Mouse (Mus musculus) left cerebral cortex, adult 6 months (tissue): ENCODE data around the gene Klrb1b. TPM values are rescaled to one million over a fixed set of nuclear protein-coding genes. Genes with fewer than 3 reads are reported as not detected.

Experiments
- long read RNA-seq, 2 experiments: library from polyadenylated mRNA; unstranded; transcript quantifications; one replicate each; pipeline ENCODE4 v2.0.0; 2019 to 2020
- polyA plus RNA-seq: library from polyadenylated mRNA; unstranded; fragments of <200 nt; fragmentation: Nextera tagmentation; gene quantifications from 2 replicates; pipeline ENCODE4 v1.2.3, GENCODE M21; 2021

The Klrb1b gene
- not detected in 2 replicates for polyA plus RNA-seq
- long read RNA-seq, experiment 1, partial matches to known transcripts = 1 of 1 reads
- long read RNA-seq, experiment 1, other reads (novel, unspliced or antisense) = 0 of 1 reads
- long read RNA-seq, experiment 2 = 0 reads

DNA sequence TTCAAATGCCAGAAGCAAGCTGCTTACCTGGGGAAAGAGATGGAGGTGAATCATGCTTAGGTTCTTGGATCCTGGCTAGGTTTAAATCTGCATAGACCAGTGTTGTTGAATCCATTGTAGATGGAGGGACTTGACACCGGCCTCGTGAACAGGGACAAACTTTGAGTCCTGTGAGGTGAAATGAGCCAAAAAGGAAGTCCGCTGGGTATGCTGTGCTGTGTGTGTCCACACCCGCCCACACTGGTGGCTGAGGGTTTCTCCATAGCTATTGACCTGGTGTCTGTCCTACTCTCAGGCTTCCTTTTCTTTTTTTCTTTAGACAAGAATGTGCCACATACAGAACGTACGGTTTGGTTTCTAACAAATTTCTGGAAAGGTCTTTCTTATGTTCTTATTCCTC, at the start of gene Klrb1b, which contains the start of gene Gm44511:
TSS of gene Klrb1b (minus strand) at position 200 of the 400 bp plus-strand sequence.
TSS of gene Gm44511 (minus strand) at position 184 of the 400 bp plus-strand sequence.

DNA sequence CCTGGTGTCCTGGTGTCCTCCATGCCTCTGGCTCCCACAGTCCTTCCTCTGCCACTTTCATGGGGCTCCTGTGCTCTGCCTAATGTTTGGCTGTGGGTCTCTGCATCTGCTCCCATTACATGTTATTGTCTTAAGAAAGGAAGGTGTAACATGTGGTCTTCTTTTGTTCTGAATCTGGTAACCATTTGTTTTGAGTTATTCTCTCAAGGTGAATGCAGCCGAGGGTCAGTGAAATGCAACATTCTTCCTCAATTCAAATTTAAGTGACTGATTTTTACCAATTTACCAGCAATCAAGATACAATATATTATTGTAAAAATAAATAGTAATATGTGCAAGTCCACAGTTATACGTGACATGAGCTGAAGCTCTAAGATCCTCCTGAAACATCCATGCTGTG, 37.0 kb downstream of the Klrb1b start, which contains the start of gene Klrb1c:
TSS of gene Klrb1c (minus strand) at position 101 of the 400 bp plus-strand sequence.

Other genes starting within 250 kb of the Klrb1b start
- 44.4 and 48.9 TPM in 2 replicates for gene A2ml1, start 244.7 kb downstream of the Klrb1b start, polyA plus RNA-seq
- gene Klrb1a, start 202.8 kb downstream of the Klrb1b start, polyA plus RNA-seq = not detected in 2 replicates
- not detected in 2 replicates for gene Clec2h, start 163.9 kb downstream of the Klrb1b start, polyA plus RNA-seq
- gene Klrb1, start 103.3 kb downstream of the Klrb1b start, polyA plus RNA-seq = not detected in 2 replicates
- gene Klrb1c, start 37.1 kb downstream of the Klrb1b start, polyA plus RNA-seq = not detected in 2 replicates
- gene Gm44511, start within 50 bp of the Klrb1b start, polyA plus RNA-seq = not detected in 2 replicates
- gene Clec2i, start 61.3 kb upstream of the Klrb1b start, polyA plus RNA-seq = not detected in 2 replicates
- 1.0 and 1.2 TPM in 2 replicates for gene BC035044, start 64.8 kb upstream of the Klrb1b start, polyA plus RNA-seq
- gene Clec2g, start 108.0 kb upstream of the Klrb1b start, polyA plus RNA-seq = not detected in 2 replicates
- not detected in 2 replicates for gene Klrb1f, start 219.6 kb upstream of the Klrb1b start, polyA plus RNA-seq